Mouse (Mus musculus): ENCODE measurements at regions not wholly inside any gene's neighbourhood (a gene's known extent, or its start where the extent isn't known, plus 50 kb on each side); places are given as distances from the start of the nearest gene placed in this dataset.

DNA sequence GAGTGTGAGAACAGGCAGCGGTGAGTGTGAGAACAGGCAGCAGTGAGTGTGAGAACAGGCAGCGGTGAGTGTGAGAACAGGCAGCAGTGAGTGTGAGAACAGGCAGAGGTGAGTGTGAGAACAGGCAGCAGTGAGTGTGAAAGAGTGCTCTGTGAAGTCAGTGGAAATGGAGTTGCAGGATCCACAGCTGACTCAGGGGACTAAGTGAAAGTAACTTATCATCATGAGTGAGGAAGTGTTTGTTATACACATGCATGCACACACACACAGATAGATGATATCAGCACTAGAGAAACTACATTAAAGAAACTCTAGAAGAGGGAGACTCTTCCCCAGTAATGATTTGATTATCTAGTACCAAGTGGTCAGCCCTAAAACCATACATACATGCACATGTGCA, 76.0 kb upstream of the Btg1 start:
- Histone ChIP-seq H3K9me3 (replicated peaks) (no peaks in the 10 kb centered on the region), H3K4me1 (no peaks in the 10 kb centered on the region), H3K4me3 (replicated peaks) (no peak overlapping the region), H3K27me3 (no peaks in the 10 kb centered on the region), H3K4me2 (replicated peaks) (no peak overlapping the region), H3K9ac (no peak overlapping the region), H3K36me3 (no peaks in the 10 kb centered on the region), H3K27ac (replicated peaks) (no peak overlapping the region)
- WGBS = 100% methylated on average over 2 of the region's 2 CpGs
- no peak for ATAC-seq (ENCODE audit: insufficient number of reproducible peaks, low FRiP score, low TSS enrichment, low read depth)

DNA sequence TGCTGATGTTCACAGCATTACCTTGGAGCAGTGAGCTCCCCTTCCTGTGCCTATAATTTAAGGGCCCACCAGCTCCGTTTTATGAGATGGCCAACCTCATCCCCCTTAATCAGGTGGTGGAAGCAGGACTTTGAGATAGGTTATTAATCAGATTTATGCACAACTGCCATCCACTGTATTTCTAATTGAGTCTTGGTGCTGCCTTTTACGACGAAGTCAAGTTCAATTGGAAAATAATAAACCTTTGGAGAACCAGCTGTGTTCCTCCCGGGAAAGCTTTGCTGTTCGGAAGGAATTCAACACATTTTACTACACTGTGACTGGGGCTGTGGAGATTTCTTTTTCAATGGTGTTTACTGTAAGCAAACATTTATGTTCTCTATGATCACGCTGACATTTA, 71.5 kb upstream of the Btg1 start:
- no peaks in the 10 kb centered on the region for H3K9me3 ChIP-seq (replicated peaks)
- no peak overlapping the region for H3K9ac ChIP-seq
- H3K27me3 ChIP-seq = no peaks in the 10 kb centered on the region
- H3K4me1 ChIP-seq = no peaks in the 10 kb centered on the region
- H3K36me3 ChIP-seq = no peaks in the 10 kb centered on the region
- WGBS = 64% methylated on average over 6 of the region's 6 CpGs
- H3K4me3 ChIP-seq (replicated peaks) = no peak overlapping the region
- ATAC-seq (ENCODE audit: insufficient number of reproducible peaks, low FRiP score, low TSS enrichment, low read depth) = no peak
- no peak overlapping the region for H3K4me2 ChIP-seq (replicated peaks)
- H3K27ac ChIP-seq (replicated peaks) = no peak overlapping the region

DNA sequence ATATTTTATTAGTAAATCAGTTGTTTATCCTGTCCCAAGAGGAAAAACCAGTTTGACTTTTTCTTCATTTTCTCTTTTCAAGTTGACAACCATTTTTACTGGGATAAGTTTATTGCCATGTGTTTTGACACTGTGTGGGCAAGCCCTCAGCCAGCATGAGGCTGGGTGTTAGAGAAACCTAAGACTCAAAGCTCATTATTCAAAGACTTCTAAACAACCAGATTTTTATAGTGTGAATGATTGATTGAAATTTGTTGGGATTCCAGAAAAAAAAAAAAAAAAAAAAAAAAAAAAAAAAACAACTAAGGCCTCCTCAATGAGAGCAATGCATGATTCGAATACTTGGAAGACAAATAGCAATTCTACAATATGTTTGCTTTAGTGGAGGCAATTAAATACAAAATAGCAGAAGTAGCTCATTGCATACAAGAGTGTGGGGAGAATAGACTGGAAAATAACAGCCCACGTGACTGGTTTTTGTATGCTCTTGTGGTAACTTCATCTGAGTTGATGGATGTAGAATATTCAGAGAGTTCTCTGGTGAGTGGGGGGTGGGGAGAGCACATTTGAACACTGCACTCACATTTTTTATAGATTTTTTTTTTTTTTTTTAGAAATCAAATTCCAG, 70.9 kb upstream of the Btg1 start:
- Histone ChIP-seq H3K4me3 (replicated peaks) (no peak overlapping the region), H3K36me3 (no peaks in the 10 kb centered on the region), H3K27ac (replicated peaks) (no peak overlapping the region), H3K27me3 (no peaks in the 10 kb centered on the region), H3K4me1 (no peaks in the 10 kb centered on the region), H3K9ac (no peak overlapping the region), H3K9me3 (replicated peaks) (no peaks in the 10 kb centered on the region), H3K4me2 (replicated peaks) (no peak overlapping the region)
- WGBS = 60% methylated on average over 2 of the region's 2 CpGs
- ATAC-seq (ENCODE audit: insufficient number of reproducible peaks, low FRiP score, low TSS enrichment, low read depth) = no peak

DNA sequence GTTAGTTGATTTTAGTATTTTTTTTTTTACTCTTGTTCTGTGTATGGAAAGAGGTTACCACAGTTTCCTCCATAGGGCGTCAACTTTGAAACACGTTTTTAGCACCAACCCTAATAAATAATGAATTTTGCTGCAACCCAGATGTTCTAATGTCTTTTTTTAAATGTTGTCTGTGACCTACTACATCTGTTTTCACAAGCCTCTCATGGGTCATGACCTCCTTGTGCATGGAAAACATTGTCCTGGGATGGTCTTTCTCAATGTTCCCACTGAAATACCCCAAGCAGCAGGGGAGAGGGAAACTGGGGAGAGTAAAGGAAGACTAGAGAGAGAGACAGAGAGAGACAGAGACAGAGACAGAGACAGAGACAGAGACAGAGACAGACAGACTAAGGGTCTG, 67.2 kb upstream of the Btg1 start:
- WGBS = 57% methylated on average over 2 of the region's 2 CpGs
- H3K9me3 ChIP-seq (replicated peaks) = no peaks in the 10 kb centered on the region
- H3K36me3 ChIP-seq = no peaks in the 10 kb centered on the region
- no peak overlapping the region for H3K4me3 ChIP-seq (replicated peaks)
- ATAC-seq (ENCODE audit: insufficient number of reproducible peaks, low FRiP score, low TSS enrichment, low read depth) = no peak
- no peak overlapping the region for H3K27ac ChIP-seq (replicated peaks)
- H3K4me2 ChIP-seq (replicated peaks) = no peak overlapping the region
- H3K9ac ChIP-seq = no peak overlapping the region
- H3K4me1 ChIP-seq = no peaks in the 10 kb centered on the region
- no peaks in the 10 kb centered on the region for H3K27me3 ChIP-seq

DNA sequence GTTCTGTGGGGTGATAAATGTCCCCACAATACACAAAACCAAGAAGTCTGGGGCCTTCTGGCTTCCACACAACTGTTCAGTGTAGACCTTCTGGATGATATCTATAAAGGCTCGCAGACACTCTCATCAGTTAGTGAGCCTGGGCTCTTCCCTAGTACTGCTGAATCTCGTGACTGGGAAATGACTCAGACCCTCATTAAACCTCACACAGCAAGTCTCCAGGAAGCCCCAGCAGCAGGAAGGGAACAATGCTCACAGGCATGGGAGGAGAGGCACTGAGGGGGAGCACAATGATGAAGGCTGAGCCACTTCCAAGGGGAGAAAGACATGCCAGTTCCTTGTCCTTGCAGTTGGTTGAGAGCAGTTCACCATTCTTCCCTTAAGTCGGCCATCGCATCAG, 66.5 kb upstream of the Btg1 start:
- Histone ChIP-seq H3K27me3 (no peaks in the 10 kb centered on the region), H3K4me1 (no peaks in the 10 kb centered on the region), H3K4me3 (replicated peaks) (no peak overlapping the region), H3K36me3 (no peaks in the 10 kb centered on the region), H3K27ac (replicated peaks) (no peak overlapping the region), H3K4me2 (replicated peaks) (no peak overlapping the region), H3K9me3 (replicated peaks) (no peaks in the 10 kb centered on the region), H3K9ac (no peak overlapping the region)
- ATAC-seq (ENCODE audit: insufficient number of reproducible peaks, low FRiP score, low TSS enrichment, low read depth) = no peak
- WGBS = 76% methylated on average over 4 of the region's 4 CpGs

DNA sequence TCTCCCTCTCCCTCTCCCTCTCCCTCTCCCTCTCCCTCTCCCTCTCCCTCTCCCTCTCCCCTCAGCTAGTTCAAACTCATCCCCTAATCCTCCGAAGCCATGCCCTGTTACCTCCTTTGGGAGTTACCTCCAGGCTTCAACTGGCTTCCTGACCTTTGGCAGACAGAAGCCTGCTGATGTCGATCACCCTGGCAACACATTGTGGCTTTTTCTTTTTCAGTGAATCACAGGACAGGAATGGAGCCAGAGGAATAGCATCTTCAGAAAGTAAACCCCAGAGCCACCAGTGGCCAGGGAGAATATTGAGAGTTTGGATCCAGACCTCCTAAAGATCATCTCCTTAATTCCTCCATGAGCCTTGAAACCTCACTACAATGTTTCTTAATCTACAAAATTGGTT, 59.5 kb upstream of the Btg1 start:
- no peak overlapping the region for H3K9ac ChIP-seq
- H3K27ac ChIP-seq (replicated peaks) = no peak overlapping the region
- no peak overlapping the region for H3K4me2 ChIP-seq (replicated peaks)
- no peak for ATAC-seq (ENCODE audit: insufficient number of reproducible peaks, low FRiP score, low TSS enrichment, low read depth)
- H3K27me3 ChIP-seq = no peaks in the 10 kb centered on the region
- H3K36me3 ChIP-seq = no peaks in the 10 kb centered on the region
- WGBS = 45% methylated on average over 2 of the region's 2 CpGs
- H3K4me1 ChIP-seq = no peaks in the 10 kb centered on the region
- no peaks in the 10 kb centered on the region for H3K9me3 ChIP-seq (replicated peaks)
- H3K4me3 ChIP-seq (replicated peaks) = no peak overlapping the region

DNA sequence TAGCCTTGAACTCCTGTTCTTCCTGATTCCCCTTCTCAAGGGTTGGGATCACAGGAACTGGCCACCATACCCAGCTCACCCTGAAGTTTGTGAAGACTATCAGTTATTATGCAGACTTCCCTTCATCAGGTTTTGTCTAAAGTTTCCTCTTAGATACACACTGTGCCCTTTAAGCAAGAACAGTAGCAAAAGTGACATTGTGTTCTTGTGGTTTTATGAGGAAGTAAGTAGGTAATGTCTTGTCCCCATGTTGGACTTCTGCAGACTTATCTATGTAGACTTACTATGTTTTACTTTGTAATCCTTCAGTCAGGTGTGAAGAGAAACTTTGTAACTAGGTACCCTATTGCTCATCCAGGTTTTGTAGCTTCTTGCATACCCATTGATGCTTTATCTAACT, 51.5 kb upstream of the Btg1 start:
- no peak for ATAC-seq (ENCODE audit: insufficient number of reproducible peaks, low FRiP score, low TSS enrichment, low read depth)
- H3K4me2 ChIP-seq (replicated peaks) = no peak overlapping the region
- H3K4me3 ChIP-seq (replicated peaks) = no peak overlapping the region
- no peak overlapping the region for H3K9ac ChIP-seq
- no peaks in the 10 kb centered on the region for H3K36me3 ChIP-seq
- no peaks in the 10 kb centered on the region for H3K4me1 ChIP-seq
- H3K9me3 ChIP-seq (replicated peaks) = no peaks in the 10 kb centered on the region
- H3K27me3 ChIP-seq = no peaks in the 10 kb centered on the region
- H3K27ac ChIP-seq (replicated peaks) = no peak overlapping the region

Data from embryonic facial prominence, embryonic 15.5 days (tissue).